Mouse (Mus musculus): ENCODE results near the gene Ccdc40. TPM values are rescaled to one million over a fixed set of nuclear protein-coding genes. Genes with fewer than 3 reads are reported as not detected.
A peak's percentile ranks its signal among the peaks of the same experiment; 100 is the strongest.

The Ccdc40 gene
- polyA plus RNA-seq, 1 experiment from 2014 or later: 12.1 TPM

- Histone ChIP-seq H3K9me3 (replicated peaks; ENCODE audit: control insufficient read depth, low read length) (no peaks in the 10 kb centered on the region), H3K27ac (replicated peaks; ENCODE audit: low read depth, low read length) (peak overlapping the region; percentile 56; the same call in 1 of the 2 replicates), H3K4me1 (ENCODE audit: control insufficient read depth, insufficient read depth, low read length) (peaks cover 9% of the 10 kb centered on the region), H3K27me3 (ENCODE audit: control insufficient read depth, insufficient read depth, low read length) (no peaks in the 10 kb centered on the region), H3K9ac (replicated peaks; ENCODE audit: low read length) (no peak overlapping the region), H3K36me3 (replicated peaks; ENCODE audit: control insufficient read depth, insufficient read depth, low read depth, low read length) (no peaks in the 10 kb centered on the region), H3K4me2 (ENCODE audit: low read depth, low read length) (no peak overlapping the region), H3K4me3 (ENCODE audit: low read depth, low read length) (no peak overlapping the region)
- 48% methylated on average over 21 of the region's 21 CpGs for WGBS
- peak; percentile 91 for DNase-seq (ENCODE audit: low spot score)
- peak; percentile 41; the same call in 1 of the 2 replicates for ATAC-seq (replicated peaks; ENCODE audit: insufficient number of reproducible peaks, low FRiP score, low TSS enrichment, low read depth)
These were observed 16.6 kb upstream of the Ccdc40 start for GRCm38 (mm10) chr11:119211604-119212309.

- H3K27me3 ChIP-seq (ENCODE audit: control insufficient read depth, insufficient read depth, low read length): no peaks in the 10 kb centered on the region
- ATAC-seq (replicated peaks; ENCODE audit: insufficient number of reproducible peaks, low FRiP score, low TSS enrichment, low read depth) (no peak), DNase-seq (ENCODE audit: low spot score) (peak; percentile 41)
- no peak overlapping the region for H3K9ac ChIP-seq (replicated peaks; ENCODE audit: low read length)
- no peak overlapping the region for H3K4me3 ChIP-seq (ENCODE audit: low read depth, low read length)
- no peaks in the 10 kb centered on the region for H3K9me3 ChIP-seq (replicated peaks; ENCODE audit: control insufficient read depth, low read length)
- H3K4me1 ChIP-seq (ENCODE audit: control insufficient read depth, insufficient read depth, low read length): peaks cover 9% of the 10 kb centered on the region
- no peaks in the 10 kb centered on the region for H3K36me3 ChIP-seq (replicated peaks; ENCODE audit: control insufficient read depth, insufficient read depth, low read depth, low read length)
- 63% methylated on average over 19 of the region's 19 CpGs for WGBS
- no peak overlapping the region for H3K4me2 ChIP-seq (ENCODE audit: low read depth, low read length)
- H3K27ac ChIP-seq (replicated peaks; ENCODE audit: low read depth, low read length): no peak overlapping the region
These were observed 15.0 kb upstream of the Ccdc40 start for GRCm38 (mm10) chr11:119213166-119213885.

GRCm38 (mm10) chr11:119215038-119215904 is 13.1 kb upstream of the Ccdc40 start:
- Histone ChIP-seq H3K9me3 (replicated peaks; ENCODE audit: control insufficient read depth, low read length) (no peaks in the 10 kb centered on the region), H3K4me2 (ENCODE audit: low read depth, low read length) (peak overlapping the region; percentile 28), H3K4me3 (ENCODE audit: low read depth, low read length) (no peak overlapping the region), H3K36me3 (replicated peaks; ENCODE audit: control insufficient read depth, insufficient read depth, low read depth, low read length) (no peaks in the 10 kb centered on the region), H3K9ac (replicated peaks; ENCODE audit: low read length) (peak overlapping the region; percentile 22), H3K4me1 (ENCODE audit: control insufficient read depth, insufficient read depth, low read length) (peaks cover 14% of the 10 kb centered on the region), H3K27me3 (ENCODE audit: control insufficient read depth, insufficient read depth, low read length) (no peaks in the 10 kb centered on the region), H3K27ac (replicated peaks; ENCODE audit: low read depth, low read length) (peak overlapping the region; percentile 22)
- ATAC-seq (replicated peaks; ENCODE audit: insufficient number of reproducible peaks, low FRiP score, low TSS enrichment, low read depth) (peak; percentile 64), DNase-seq (ENCODE audit: low spot score) (peak; percentile 74)
- 12% methylated on average over 18 of the region's 18 CpGs for WGBS

- Histone ChIP-seq H3K9me3 (replicated peaks; ENCODE audit: control insufficient read depth, low read length) (no peaks in the 10 kb centered on the region), H3K36me3 (replicated peaks; ENCODE audit: control insufficient read depth, insufficient read depth, low read depth, low read length) (no peaks in the 10 kb centered on the region), H3K9ac (replicated peaks; ENCODE audit: low read length) (no peak overlapping the region; the same call in 1 of the 2 replicates), H3K4me3 (ENCODE audit: low read depth, low read length) (no peak overlapping the region), H3K27ac (replicated peaks; ENCODE audit: low read depth, low read length) (0 out of 2 replicates have a peak overlapping the region, but pooled peaks have one; percentile 22), H3K4me1 (ENCODE audit: control insufficient read depth, insufficient read depth, low read length) (peaks cover 15% of the 10 kb centered on the region), H3K27me3 (ENCODE audit: control insufficient read depth, insufficient read depth, low read length) (no peaks in the 10 kb centered on the region), H3K4me2 (ENCODE audit: low read depth, low read length) (peak overlapping the region; percentile 28; the same call in 1 of the 2 replicates)
- ATAC-seq (replicated peaks; ENCODE audit: insufficient number of reproducible peaks, low FRiP score, low TSS enrichment, low read depth): no peak
- DNase-seq (ENCODE audit: low spot score): no peak
- 60% methylated on average over 9 of the region's 9 CpGs for WGBS
These were observed 12.4 kb upstream of the Ccdc40 start for GRCm38 (mm10) chr11:119215905-119216507.

GRCm38 (mm10) chr11:119217861-119218260 is 10.5 kb upstream of the Ccdc40 start:
- H3K9me3 ChIP-seq (replicated peaks; ENCODE audit: control insufficient read depth, low read length): no peaks in the 10 kb centered on the region
- H3K4me3 ChIP-seq (ENCODE audit: low read depth, low read length): no peak overlapping the region
- WGBS: 89% methylated on average over 6 of the region's 6 CpGs
- no peak overlapping the region for H3K27ac ChIP-seq (replicated peaks; ENCODE audit: low read depth, low read length)
- no peak overlapping the region for H3K4me2 ChIP-seq (ENCODE audit: low read depth, low read length)
- H3K36me3 ChIP-seq (replicated peaks; ENCODE audit: control insufficient read depth, insufficient read depth, low read depth, low read length): no peaks in the 10 kb centered on the region
- H3K4me1 ChIP-seq (ENCODE audit: control insufficient read depth, insufficient read depth, low read length): peaks cover 15% of the 10 kb centered on the region
- no peak overlapping the region for H3K9ac ChIP-seq (replicated peaks; ENCODE audit: low read length)
- ATAC-seq (replicated peaks; ENCODE audit: insufficient number of reproducible peaks, low FRiP score, low TSS enrichment, low read depth) (no peak), DNase-seq (ENCODE audit: low spot score) (no peak)
- no peaks in the 10 kb centered on the region for H3K27me3 ChIP-seq (ENCODE audit: control insufficient read depth, insufficient read depth, low read length)

GRCm38 (mm10) chr11:119219816-119220465 is 8.4 kb upstream of the Ccdc40 start:
- Histone ChIP-seq H3K4me1 (ENCODE audit: control insufficient read depth, insufficient read depth, low read length) (peaks cover 15% of the 10 kb centered on the region), H3K36me3 (replicated peaks; ENCODE audit: control insufficient read depth, insufficient read depth, low read depth, low read length) (no peaks in the 10 kb centered on the region), H3K4me3 (ENCODE audit: low read depth, low read length) (no peak overlapping the region), H3K9ac (replicated peaks; ENCODE audit: low read length) (0 out of 2 replicates have a peak overlapping the region, but pooled peaks have one; percentile 8), H3K27ac (replicated peaks; ENCODE audit: low read depth, low read length) (no peak overlapping the region), H3K9me3 (replicated peaks; ENCODE audit: control insufficient read depth, low read length) (no peaks in the 10 kb centered on the region), H3K27me3 (ENCODE audit: control insufficient read depth, insufficient read depth, low read length) (no peaks in the 10 kb centered on the region), H3K4me2 (ENCODE audit: low read depth, low read length) (no peak overlapping the region)
- WGBS: 19% methylated on average over 17 of the region's 17 CpGs
- ATAC-seq (replicated peaks; ENCODE audit: insufficient number of reproducible peaks, low FRiP score, low TSS enrichment, low read depth) (no peak), DNase-seq (ENCODE audit: low spot score) (no peak)

- H3K27me3 ChIP-seq (ENCODE audit: control insufficient read depth, insufficient read depth, low read length): no peaks in the 10 kb centered on the region
- ATAC-seq (replicated peaks; ENCODE audit: insufficient number of reproducible peaks, low FRiP score, low TSS enrichment, low read depth) (no peak), DNase-seq (ENCODE audit: low spot score) (no peak)
- H3K9me3 ChIP-seq (replicated peaks; ENCODE audit: control insufficient read depth, low read length): no peaks in the 10 kb centered on the region
- no peak overlapping the region for H3K27ac ChIP-seq (replicated peaks; ENCODE audit: low read depth, low read length)
- no peak overlapping the region for H3K4me2 ChIP-seq (ENCODE audit: low read depth, low read length)
- no peaks in the 10 kb centered on the region for H3K36me3 ChIP-seq (replicated peaks; ENCODE audit: control insufficient read depth, insufficient read depth, low read depth, low read length)
- peaks cover 9% of the 10 kb centered on the region for H3K4me1 ChIP-seq (ENCODE audit: control insufficient read depth, insufficient read depth, low read length)
- H3K9ac ChIP-seq (replicated peaks; ENCODE audit: low read length): no peak overlapping the region
- WGBS: 36% methylated on average over 10 of the region's 11 CpGs
- no peak overlapping the region for H3K4me3 ChIP-seq (ENCODE audit: low read depth, low read length)
These were observed 6.4 kb upstream of the Ccdc40 start for GRCm38 (mm10) chr11:119221812-119222510.

All from embryonic facial prominence, embryonic 11.5 days (tissue).